Mouse (Mus musculus) heart, adult 10 weeks (tissue): ENCODE results near the gene Gm10406. TPM values are rescaled to one million over a fixed set of nuclear protein-coding genes. Genes with fewer than 3 reads are reported as not detected.

Experiments
- polyA plus RNA-seq: library from polyadenylated mRNA; stranded (reverse); fragments of 350-450 nt; fragmentation: Illumina TruSeq; extraction: RNeasy Lipid Tissue Mini Kit (QIAGEN cat#74804); gene quantifications from one replicate; pipeline ENCODE4 v1.2.3, GENCODE M21; 2014; ENCODE audit warnings: low read depth, low replicate concordance

The Gm10406 gene
- polyA plus RNA-seq, result 0.39 TPM

GRCm38 (mm10) chr14:7026781-7027749 is at the start of gene Gm10406:
TSS of gene Gm10406 (minus strand) at chr14:7027449.

GRCm38 (mm10) chr14:7044870-7045269 is 17.6 kb upstream of the Gm10406 start, which contains the start of gene Gm3685:
TSS of gene Gm3685 (minus strand) at chr14:7044970.

GRCm38 (mm10) chr14:6973718-6974117 is 53.5 kb downstream of the Gm10406 start, which contains the start of gene Gm6356:
TSS of gene Gm6356 (minus strand) at chr14:6973818.

Other genes starting within 250 kb of the Gm10406 start
- not detected for gene Gm3642, start 187.1 kb downstream of the Gm10406 start, polyA plus RNA-seq
- gene Gm3667, start 137.5 kb downstream of the Gm10406 start, polyA plus RNA-seq, result 0.34 TPM
- not detected for gene Gm6356, start 53.6 kb downstream of the Gm10406 start, polyA plus RNA-seq
- gene Gm3685, start 17.5 kb upstream of the Gm10406 start, polyA plus RNA-seq, result not detected
- gene Gm3696, start 73.2 kb upstream of the Gm10406 start, polyA plus RNA-seq, result not detected
- gene Gm6676, start 98.0 kb upstream of the Gm10406 start, polyA plus RNA-seq, result not detected
- 0.60 TPM for gene Gm3512, start 147.1 kb upstream of the Gm10406 start, polyA plus RNA-seq
- not detected for gene Gm16434, start 167.1 kb upstream of the Gm10406 start, polyA plus RNA-seq
- gene Gm3727, start 237.3 kb upstream of the Gm10406 start, polyA plus RNA-seq, result not detected